Mouse (Mus musculus): ENCODE measurements around the gene Pard6a.

Gene Pard6a

GRCm38 (mm10) chr8:105700566-105700965 lies 382 bp upstream of the Pard6a start:
- DNase-seq (ENCODE audit: low spot score in 2 of 2): peak; percentile 70 to 80

DNA sequence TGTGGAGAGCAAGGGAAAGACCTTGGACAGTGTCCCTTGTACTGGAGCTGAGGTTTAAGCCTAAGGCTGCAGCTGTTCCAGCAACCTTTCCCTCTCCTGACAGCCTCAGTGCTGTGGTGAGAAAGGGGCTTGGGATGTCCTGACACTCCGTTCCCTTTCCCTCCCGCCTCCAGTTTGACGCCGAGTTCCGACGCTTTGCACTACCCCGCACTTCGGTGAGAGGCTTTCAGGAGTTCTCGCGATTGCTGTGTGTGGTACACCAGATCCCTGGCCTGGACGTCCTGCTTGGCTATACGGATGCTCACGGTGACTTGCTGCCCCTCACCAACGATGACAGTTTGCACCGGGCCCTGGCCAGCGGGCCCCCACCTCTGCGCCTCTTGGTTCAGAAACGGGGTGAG lies 1.1 kb downstream of the Pard6a start:
- DNase-seq (ENCODE audit: low spot score in 2 of 2): peak in 1 of 2 experiments; percentile 24

GRCm38 (mm10) chr8:105702731-105703415 lies 1.9 kb downstream of the Pard6a start:
- no peak for DNase-seq (ENCODE audit: low spot score in 2 of 2)

GRCm38 (mm10) chr8:105704146-105704812 lies 3.3 kb downstream of the Pard6a start:
- DNase-seq (ENCODE audit: low spot score in 2 of 2): no peak

DNA sequence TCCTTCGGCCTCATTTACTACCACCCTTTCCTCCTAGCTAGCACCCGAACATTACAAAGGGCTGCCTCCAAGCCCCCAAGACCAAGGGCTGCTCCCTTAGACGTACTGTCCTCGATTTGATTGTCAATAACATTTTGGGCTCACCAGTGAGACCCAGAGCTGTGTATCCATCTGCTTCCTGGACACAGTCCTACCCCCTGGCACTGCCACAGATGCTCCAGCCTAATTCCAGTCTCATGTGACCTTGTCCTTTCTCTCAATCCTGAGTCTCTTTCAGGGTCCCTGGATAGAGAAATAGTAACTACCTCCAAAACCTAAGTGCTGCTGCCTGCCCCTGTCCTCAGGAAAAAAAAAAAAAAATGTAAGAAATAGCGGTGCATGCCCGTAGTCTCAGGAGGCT lies 4.0 kb downstream of the Pard6a start:
- DNase-seq (ENCODE audit: low spot score in 2 of 2): no peak

GRCm38 (mm10) chr8:105706426-105706825 lies 5.5 kb downstream of the Pard6a start:
- DNase-seq (ENCODE audit: low spot score in 2 of 2): no peak

DNA sequence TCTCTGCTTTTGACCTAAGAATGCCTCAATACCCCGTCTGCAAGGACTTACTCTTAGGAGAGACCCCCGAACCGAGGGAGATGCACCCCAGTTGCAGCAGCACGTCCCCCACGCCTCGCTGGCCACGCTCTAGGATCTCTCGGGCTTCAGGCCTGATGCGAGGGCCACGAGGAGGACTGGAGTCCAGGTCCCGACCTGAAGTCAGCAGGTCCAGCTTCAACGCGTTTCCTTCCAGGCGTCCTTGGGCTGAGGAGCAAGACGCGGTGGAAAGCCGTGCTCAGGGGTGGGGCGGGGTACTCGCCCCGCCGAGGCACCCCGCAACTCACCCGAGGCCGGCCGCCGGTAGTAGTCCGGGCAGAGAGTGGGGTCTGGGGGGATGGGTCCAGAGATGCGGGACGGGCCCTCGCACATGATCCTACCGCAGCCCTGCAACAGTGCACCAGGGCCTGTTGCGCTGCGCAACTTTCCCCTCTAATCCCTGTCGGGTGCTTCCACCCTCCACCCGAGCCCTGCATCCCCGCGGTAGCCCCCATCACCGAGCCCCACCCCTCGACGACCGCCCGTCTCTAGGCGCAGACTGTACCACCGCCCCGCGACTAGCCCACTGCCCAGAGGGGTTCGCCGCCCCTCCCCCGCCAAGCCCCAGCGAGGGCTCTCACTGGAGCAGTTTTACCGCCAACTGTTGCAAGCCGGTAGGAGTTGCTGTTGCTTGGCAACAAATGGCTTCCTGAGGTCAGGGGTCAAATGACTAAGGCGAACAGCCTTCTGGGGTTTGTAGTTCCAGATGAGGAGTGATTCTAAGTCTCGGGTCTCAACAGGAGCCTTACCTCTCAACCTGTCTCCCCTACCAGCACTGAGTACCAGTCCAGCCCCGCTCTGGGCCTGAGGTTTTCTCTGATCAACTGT lies 6.8 kb downstream of the Pard6a start, which contains the start of the genes 4933405L10Rik and Enkd1:
Gene 4933405L10Rik, plus strand, starts transcription at position 158 of the 906 bp plus-strand sequence.
Gene Enkd1, minus strand, starts transcription at position 713 of the 906 bp plus-strand sequence.
- DNase-seq (ENCODE audit: low spot score in 2 of 2): peak; percentile 77 to 92

GRCm38 (mm10) chr8:105708675-105709074 lies 7.7 kb downstream of the Pard6a start:
- DNase-seq (ENCODE audit: low spot score in 2 of 2): no peak

DNA sequence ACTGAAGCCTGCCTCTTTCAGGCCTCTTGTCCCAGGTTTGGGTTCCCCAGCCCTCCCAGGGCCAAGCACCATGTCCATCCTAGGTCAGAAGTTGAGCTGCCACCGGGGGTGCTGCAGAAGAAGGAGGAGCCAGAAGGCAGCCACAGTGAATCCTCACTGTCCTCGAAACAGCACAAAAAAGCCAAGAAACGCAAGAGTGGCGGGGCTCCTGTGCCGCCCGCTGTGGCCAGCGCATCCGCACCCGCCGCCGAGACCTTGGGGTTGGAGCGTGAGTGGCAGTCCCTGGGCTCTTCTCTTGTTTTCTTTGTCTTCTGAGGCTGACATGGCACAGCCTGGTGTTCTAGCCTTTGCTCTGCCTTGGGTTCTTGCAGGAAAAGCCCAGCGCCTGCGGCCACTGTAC lies 8.4 kb downstream of the Pard6a start:
- no peak for DNase-seq (ENCODE audit: low spot score in 2 of 2)

DNA sequence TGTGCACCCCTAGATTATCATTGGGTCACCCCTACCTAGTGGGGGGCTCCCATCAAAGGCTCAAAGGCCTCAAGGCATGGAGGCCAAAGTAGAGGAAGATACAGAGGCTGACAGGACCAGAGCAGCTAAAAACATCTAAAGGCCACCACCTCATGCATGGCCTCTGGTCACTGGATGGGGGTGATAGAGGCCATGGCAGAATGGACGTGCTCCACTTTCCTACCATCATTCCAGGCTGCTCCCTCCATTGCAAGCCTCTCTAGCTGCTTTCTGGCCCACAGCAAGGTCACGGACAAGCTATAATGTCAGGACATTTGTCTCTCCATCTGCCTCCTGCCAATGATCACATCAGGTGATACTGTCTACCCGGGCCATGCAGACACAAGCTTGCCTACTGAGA lies 11.3 kb downstream of the Pard6a start:
- DNase-seq (ENCODE audit: low spot score in 2 of 2): no peak

DNA sequence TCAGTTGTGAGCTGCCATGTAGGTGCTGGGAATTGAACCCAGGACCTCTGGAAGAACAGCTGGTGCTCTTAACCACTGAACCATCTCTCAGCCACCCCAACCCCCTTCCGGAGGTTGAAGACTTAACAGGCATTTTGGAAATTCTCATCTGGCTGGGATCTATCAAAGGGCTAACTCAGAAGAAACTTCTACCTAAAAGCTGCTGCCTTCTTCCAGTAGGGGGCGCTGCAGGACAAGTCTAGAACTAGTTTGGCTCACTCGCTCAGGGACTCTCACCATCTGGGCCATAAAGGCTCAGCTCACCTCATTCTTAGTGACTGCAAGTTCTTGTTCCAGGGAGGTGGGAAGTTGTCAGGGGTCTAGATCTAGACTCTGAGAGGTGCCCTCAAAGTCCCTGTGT lies 13.2 kb downstream of the Pard6a start:
- DNase-seq (ENCODE audit: low spot score in 2 of 2): peak; percentile 78 to 81

DNA sequence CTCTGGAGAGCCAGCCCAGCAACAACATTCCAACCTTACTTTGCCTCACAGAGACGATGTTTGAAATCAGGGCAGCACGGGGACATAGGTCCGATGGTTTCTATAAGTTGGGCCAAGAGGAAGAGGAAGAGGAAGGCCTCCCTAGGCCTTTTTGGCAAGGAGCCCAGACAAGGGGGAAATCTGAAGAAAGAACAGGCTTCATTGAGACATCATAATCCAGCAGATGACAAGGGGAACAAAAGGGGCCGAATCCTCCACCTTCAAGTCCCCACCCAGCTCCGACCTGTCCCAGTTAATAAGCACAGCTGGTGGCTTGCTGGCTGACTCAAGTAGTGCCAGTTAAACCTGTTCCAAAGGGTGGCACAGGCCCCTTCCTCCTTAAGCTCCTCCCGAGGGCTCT lies 14.1 kb downstream of the Pard6a start:
- no peak for DNase-seq (ENCODE audit: low spot score in 2 of 2)

GRCm38 (mm10) chr8:105716302-105716945 lies 15.5 kb downstream of the Pard6a start:
- DNase-seq (ENCODE audit: low spot score in 2 of 2): no peak

GRCm38 (mm10) chr8:105719637-105720036 lies 18.7 kb downstream of the Pard6a start:
- DNase-seq (ENCODE audit: low spot score in 2 of 2): no peak

DNA sequence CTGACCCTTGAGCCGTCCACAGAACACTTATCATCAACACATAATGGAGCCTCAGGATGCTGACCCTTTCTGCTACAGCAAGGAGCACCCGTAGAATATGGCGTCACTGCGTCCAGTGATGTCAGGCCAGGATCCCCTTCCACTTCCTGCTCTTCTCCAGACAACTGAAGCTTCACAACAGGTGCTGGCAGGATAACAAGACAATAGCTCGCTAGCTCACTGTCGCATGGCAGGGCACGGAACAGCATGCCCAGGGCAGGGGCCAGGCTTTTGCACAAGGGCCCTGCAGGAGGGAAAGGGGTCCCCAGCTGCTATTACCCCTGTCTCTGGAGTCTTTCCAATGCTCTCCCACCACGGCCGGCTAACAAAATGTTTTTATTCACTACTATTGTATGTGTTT lies 21.9 kb downstream of the Pard6a start:
- no peak for DNase-seq (ENCODE audit: low spot score in 2 of 2)

- DNase-seq (ENCODE audit: low spot score in 2 of 2): no peak
These were observed 24.8 kb downstream of the Pard6a start for GRCm38 (mm10) chr8:105725726-105726125.

GRCm38 (mm10) chr8:105727397-105728124 lies 26.6 kb downstream of the Pard6a start:
- no peak for DNase-seq (ENCODE audit: low spot score in 2 of 2)

DNA sequence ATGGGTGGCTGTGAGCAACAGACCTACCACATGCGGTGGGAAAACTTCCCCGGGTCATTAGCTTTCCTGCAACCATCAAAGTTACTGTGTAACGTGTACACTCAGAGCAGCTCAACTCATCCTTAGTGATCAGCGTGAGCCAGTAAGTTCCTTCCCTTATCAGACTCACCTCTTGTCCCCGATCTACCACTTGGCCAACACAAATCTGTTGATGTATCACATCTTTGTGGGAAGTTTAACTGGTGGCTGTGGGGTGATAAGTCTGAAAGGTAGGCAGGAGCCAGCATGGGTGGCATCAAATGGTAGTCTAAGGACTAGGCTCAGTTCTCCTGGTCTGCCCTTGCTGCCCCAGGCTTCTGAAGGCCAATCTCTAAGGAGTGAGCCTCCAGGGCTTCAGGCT lies 31.2 kb downstream of the Pard6a start:
- no peak for DNase-seq (ENCODE audit: low spot score in 2 of 2)

DNA sequence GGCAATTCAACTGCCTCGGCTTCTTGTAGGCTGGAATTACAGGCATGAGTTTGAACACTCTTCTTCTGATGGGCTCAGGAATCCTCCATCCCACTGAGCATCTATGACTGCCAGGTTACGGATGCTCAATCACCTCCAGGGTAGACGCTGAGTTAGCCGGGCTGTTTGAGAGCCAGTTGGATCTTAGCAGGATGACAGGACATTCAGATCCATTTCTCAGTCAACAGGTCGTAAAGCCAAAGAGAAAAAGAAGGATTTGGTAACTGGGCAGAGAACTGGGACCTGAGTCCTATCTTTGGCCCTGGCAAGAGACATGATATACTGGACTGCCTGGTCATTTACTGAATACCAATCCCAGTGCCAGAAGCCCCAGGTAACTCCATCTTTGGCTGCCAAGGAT lies 38.3 kb downstream of the Pard6a start:
- DNase-seq (ENCODE audit: low spot score in 2 of 2): no peak

DNA sequence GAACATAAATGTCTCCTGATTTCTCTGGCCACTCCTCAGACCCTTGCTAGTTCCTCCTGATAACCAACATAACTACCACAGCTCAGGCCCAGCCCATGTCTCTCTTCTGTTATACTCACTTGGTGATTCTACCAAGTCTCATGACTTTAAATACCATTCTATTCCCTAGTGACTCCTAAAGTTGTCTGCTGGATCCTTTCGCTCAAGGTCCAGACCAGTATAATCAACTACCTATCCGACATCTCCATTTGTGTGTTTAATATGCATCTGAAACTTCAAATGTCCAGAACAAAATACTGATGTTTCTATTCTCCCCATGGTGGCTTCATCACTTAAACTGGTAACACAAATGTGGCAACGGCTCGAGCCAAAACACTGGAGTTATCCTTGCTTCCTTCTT lies 42.4 kb downstream of the Pard6a start:
- DNase-seq (ENCODE audit: low spot score in 2 of 2): no peak

- peak; percentile 17 to 20 for DNase-seq (ENCODE audit: low spot score in 2 of 2)
These were observed 49.7 kb downstream of the Pard6a start for GRCm38 (mm10) chr8:105750606-105751005.

Measured in frontal cortex, postnatal 36 days (tissue).